Mouse (Mus musculus): ENCODE data around the gene Ctnna2.

Gene Ctnna2

GRCm38 (mm10) chr6:77101047-77101446, 878.5 kb downstream of the Ctnna2 start:
- no peak for DNase-seq

- DNase-seq, result no peak
Measured at GRCm38 (mm10) chr6:77098540-77098939, 881.0 kb downstream of the Ctnna2 start.

GRCm38 (mm10) chr6:77075396-77076376, 903.8 kb downstream of the Ctnna2 start:
- DNase-seq, result no peak

- DNase-seq, result no peak
Measured at GRCm38 (mm10) chr6:77069595-77069994, 909.9 kb downstream of the Ctnna2 start.

GRCm38 (mm10) chr6:77050690-77051089, 928.8 kb downstream of the Ctnna2 start:
- no peak for DNase-seq

- no peak for DNase-seq
Measured at GRCm38 (mm10) chr6:77050193-77050592, 929.3 kb downstream of the Ctnna2 start.

- no peak for DNase-seq
Measured at GRCm38 (mm10) chr6:77047568-77047967, 931.9 kb downstream of the Ctnna2 start.

GRCm38 (mm10) chr6:77025066-77025465, 954.4 kb downstream of the Ctnna2 start:
- DNase-seq, result no peak

- DNase-seq, result no peak
Measured at GRCm38 (mm10) chr6:77013194-77013593, 966.3 kb downstream of the Ctnna2 start.

GRCm38 (mm10) chr6:77011001-77011400, 968.5 kb downstream of the Ctnna2 start:
- DNase-seq, result no peak

GRCm38 (mm10) chr6:76992128-76992527, 987.4 kb downstream of the Ctnna2 start:
- DNase-seq, result no peak

GRCm38 (mm10) chr6:76984773-76985172, 994.7 kb downstream of the Ctnna2 start:
- DNase-seq, result no peak

- no peak for DNase-seq
Measured at GRCm38 (mm10) chr6:76981651-76982050, 997.8 kb downstream of the Ctnna2 start.

GRCm38 (mm10) chr6:76979247-76979850, 1000.1 kb downstream of the Ctnna2 start:
- no peak for DNase-seq

GRCm38 (mm10) chr6:76977817-76978216, 1001.7 kb downstream of the Ctnna2 start:
- DNase-seq, result no peak

- DNase-seq, result no peak
Measured at GRCm38 (mm10) chr6:76974297-76974696, 1005.2 kb downstream of the Ctnna2 start.

- no peak for DNase-seq
Measured at GRCm38 (mm10) chr6:76964998-76965432, 1014.5 kb downstream of the Ctnna2 start.

GRCm38 (mm10) chr6:76908086-76908485, 1071.4 kb downstream of the Ctnna2 start:
- DNase-seq, result no peak

- no peak for DNase-seq
Measured at GRCm38 (mm10) chr6:76897156-76897555, 1082.3 kb downstream of the Ctnna2 start.

Measured in thymus, postnatal 14 days (tissue).